Mouse (Mus musculus) left cerebral cortex, adult 6 months (tissue): ENCODE data around the gene Krtap5-4. TPM values are rescaled to one million over a fixed set of nuclear protein-coding genes. Genes with fewer than 3 reads are reported as not detected.

Experiments used
- long read RNA-seq, 2 experiments: library from polyadenylated mRNA; unstranded; transcript quantifications; one replicate each; pipeline ENCODE4 v2.0.0; 2019 to 2020
- polyA plus RNA-seq: library from polyadenylated mRNA; unstranded; fragments of <200 nt; fragmentation: Nextera tagmentation; gene quantifications from 2 replicates; pipeline ENCODE4 v1.2.3, GENCODE M21; 2021

The Krtap5-4 gene
- polyA plus RNA-seq = not detected in 2 replicates
- long read RNA-seq, experiment 1 = 0 reads
- long read RNA-seq, experiment 2 = 0 reads

GRCm38 (mm10) chr7:142303249-142303648 lies at the start of gene Krtap5-4:
Gene Krtap5-4 (plus strand): TSS chr7:142303549.

GRCm38 (mm10) chr7:142258254-142258653 lies 45.1 kb upstream of the Krtap5-4 start, which contains the start of gene Gm2431:
Gene Gm2431 (minus strand): TSS chr7:142258354.

GRCm38 (mm10) chr7:142274263-142274662 lies 29.1 kb upstream of the Krtap5-4 start, which contains the start of gene Gm4559:
Gene Gm4559 (minus strand): TSS chr7:142274363.

GRCm38 (mm10) chr7:142297018-142297417 lies 6.3 kb upstream of the Krtap5-4 start, which contains the start of gene Krtap5-1:
Gene Krtap5-1 (minus strand): TSS chr7:142297118.

Other genes starting within 250 kb of the Krtap5-4 start
- gene Mob2, start 242.5 kb upstream of the Krtap5-4 start, polyA plus RNA-seq = 49.3 and 57.8 TPM in 2 replicates
- gene Dusp8, start 207.7 kb upstream of the Krtap5-4 start, polyA plus RNA-seq = 64.9 and 105 TPM in 2 replicates
- gene Gm45618, start 182.8 kb upstream of the Krtap5-4 start, polyA plus RNA-seq = not detected in 2 replicates
- gene Gm39115, start 167.5 kb upstream of the Krtap5-4 start, polyA plus RNA-seq = not detected in 2 replicates
- gene Gm45337, start 158.9 kb upstream of the Krtap5-4 start, polyA plus RNA-seq = not detected in 2 replicates
- gene Gm29735, start 146.4 kb upstream of the Krtap5-4 start, polyA plus RNA-seq = not detected in 2 replicates
- not detected in 2 replicates for gene Gm4553, start 137.8 kb upstream of the Krtap5-4 start, polyA plus RNA-seq
- gene Krtap5-2, start 127.5 kb upstream of the Krtap5-4 start, polyA plus RNA-seq = not detected in 2 replicates
- not detected in 2 replicates for gene Gm10153, start 113.2 kb upstream of the Krtap5-4 start, polyA plus RNA-seq
- not detected in 2 replicates for gene Krtap5-3, start 102.2 kb upstream of the Krtap5-4 start, polyA plus RNA-seq
- not detected in 2 replicates for gene Gm7579, start 91.7 kb upstream of the Krtap5-4 start, polyA plus RNA-seq
- gene Krtap5-5, start 73.6 kb upstream of the Krtap5-4 start, polyA plus RNA-seq = not detected in 2 replicates
- not detected in 2 replicates for gene Gm40460, start 62.5 kb upstream of the Krtap5-4 start, polyA plus RNA-seq
- not detected in 2 replicates for gene Gm2431, start 45.2 kb upstream of the Krtap5-4 start, polyA plus RNA-seq
- gene Gm4559, start 29.2 kb upstream of the Krtap5-4 start, polyA plus RNA-seq = not detected in 2 replicates
- not detected in 2 replicates for gene Krtap5-1, start 6.4 kb upstream of the Krtap5-4 start, polyA plus RNA-seq
- 30.4 and 46.7 TPM in 2 replicates for gene Ifitm10, start 70.2 kb downstream of the Krtap5-4 start, polyA plus RNA-seq
- gene Gm49369, start 79.1 kb downstream of the Krtap5-4 start, polyA plus RNA-seq = not detected in 2 replicates
- 400 and 569 TPM in 2 replicates for gene Ctsd, start 84.5 kb downstream of the Krtap5-4 start, polyA plus RNA-seq
- gene Syt8, start 131.3 kb downstream of the Krtap5-4 start, polyA plus RNA-seq = not detected in 2 replicates
- 0.99 and 1.4 TPM in 2 replicates for gene Tnni2, start 138.3 kb downstream of the Krtap5-4 start, polyA plus RNA-seq
- gene Lsp1, start 157.3 kb downstream of the Krtap5-4 start, polyA plus RNA-seq = 3.4 and 4.0 TPM in 2 replicates
- 0.30 TPM in 1 of 2 replicates, not detected in the other for gene Tnnt3, start 195.3 kb downstream of the Krtap5-4 start, polyA plus RNA-seq
- gene Mrpl23, start 229.1 kb downstream of the Krtap5-4 start, polyA plus RNA-seq = 30.3 and 54.8 TPM in 2 replicates